Mouse (Mus musculus): Measurements from ENCODE around the gene Dscam.

DNA sequence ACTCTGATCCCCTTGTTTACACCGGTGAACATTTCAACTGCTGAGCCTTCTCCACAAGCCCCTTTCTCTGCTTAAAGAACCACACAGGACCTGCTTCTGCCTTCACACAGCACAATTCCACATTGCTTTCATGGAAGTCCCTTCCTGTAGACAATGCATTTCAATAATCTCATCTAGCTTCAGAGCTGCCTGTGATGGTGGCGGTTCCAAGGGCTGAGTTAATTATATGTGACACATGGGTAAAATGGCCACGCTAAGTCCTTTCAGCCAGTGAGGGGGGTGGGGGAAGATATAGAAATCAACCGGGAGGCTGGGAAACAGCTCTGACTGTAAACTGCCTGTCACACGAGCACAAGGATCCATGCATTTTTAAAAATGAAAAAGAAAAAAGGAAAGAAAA is 152.2 kb downstream of the Dscam start:
- TF ChIP-seq CTCF (IDR thresholded peaks at IDR 0.05; ENCODE audit: borderline replicate concordance, extremely low read depth, insufficient read depth, insufficient read length) = no peak
- no peak for TF ChIP-seq POLR2A (IDR thresholded peaks at IDR 0.05; ENCODE audit: borderline replicate concordance, extremely low read depth, insufficient read depth, insufficient read length, poor library complexity, severe bottlenecking)
